Mouse (Mus musculus): Measurements from ENCODE around the gene Cbln4. TPM values are rescaled to one million over a fixed set of nuclear protein-coding genes. Genes with fewer than 3 reads are reported as not detected.

Cbln4 gene
- polyA plus RNA-seq, 1 experiment from 2014 or later = 0.04 TPM

Other genes starting within 250 kb of the Cbln4 start
- not detected in 2 replicates for gene Mc3r, start 205.0 kb upstream of the Cbln4 start, polyA plus RNA-seq (2015; fragmentation: Nextera tagmentation; extraction: Ambion mirVana)